Mouse (Mus musculus): ENCODE data around the gene Map2k6.

Map2k6 gene

GRCm38 (mm10) chr11:110403602-110404001 lies 4.7 kb downstream of the Map2k6 start:
- DNase-seq (ENCODE audit: low spot score in 2 of 2) = no peak

- no peak for DNase-seq (ENCODE audit: low spot score in 2 of 2)
These were observed 6.7 kb downstream of the Map2k6 start for GRCm38 (mm10) chr11:110405607-110406006.

GRCm38 (mm10) chr11:110409131-110409530 lies 10.2 kb downstream of the Map2k6 start:
- DNase-seq (ENCODE audit: low spot score in 2 of 2) = no peak

- no peak for DNase-seq (ENCODE audit: low spot score in 2 of 2)
These were observed 10.9 kb downstream of the Map2k6 start for GRCm38 (mm10) chr11:110409776-110410175.

- no peak for DNase-seq (ENCODE audit: low spot score in 2 of 2)
These were observed 12.7 kb downstream of the Map2k6 start for GRCm38 (mm10) chr11:110411596-110411995.

- no peak for DNase-seq (ENCODE audit: low spot score in 2 of 2)
These were observed 15.3 kb downstream of the Map2k6 start for GRCm38 (mm10) chr11:110414263-110414662.

- DNase-seq (ENCODE audit: low spot score in 2 of 2) = no peak
These were observed 17.8 kb downstream of the Map2k6 start for GRCm38 (mm10) chr11:110416691-110417090.

GRCm38 (mm10) chr11:110420463-110420862 lies 21.5 kb downstream of the Map2k6 start:
- DNase-seq (ENCODE audit: low spot score in 2 of 2) = no peak

- no peak for DNase-seq (ENCODE audit: low spot score in 2 of 2)
These were observed 27.7 kb downstream of the Map2k6 start for GRCm38 (mm10) chr11:110426572-110427145.

GRCm38 (mm10) chr11:110427159-110427561 lies 28.2 kb downstream of the Map2k6 start:
- no peak for DNase-seq (ENCODE audit: low spot score in 2 of 2)

- DNase-seq (ENCODE audit: low spot score in 2 of 2) = no peak
These were observed 30.1 kb downstream of the Map2k6 start for GRCm38 (mm10) chr11:110428999-110429398.

GRCm38 (mm10) chr11:110429837-110430418 lies 31.0 kb downstream of the Map2k6 start:
- DNase-seq (ENCODE audit: low spot score in 2 of 2) = no peak

- no peak for DNase-seq (ENCODE audit: low spot score in 2 of 2)
These were observed 37.1 kb downstream of the Map2k6 start for GRCm38 (mm10) chr11:110435839-110436556.

- no peak for DNase-seq (ENCODE audit: low spot score in 2 of 2)
These were observed 38.1 kb downstream of the Map2k6 start for GRCm38 (mm10) chr11:110436998-110437397.

GRCm38 (mm10) chr11:110438135-110438534 lies 39.2 kb downstream of the Map2k6 start:
- no peak for DNase-seq (ENCODE audit: low spot score in 2 of 2)

GRCm38 (mm10) chr11:110438700-110439296 lies 39.9 kb downstream of the Map2k6 start:
- no peak for DNase-seq (ENCODE audit: low spot score in 2 of 2)

GRCm38 (mm10) chr11:110439354-110439753 lies 40.4 kb downstream of the Map2k6 start:
- DNase-seq (ENCODE audit: low spot score in 2 of 2) = no peak

- DNase-seq (ENCODE audit: low spot score in 2 of 2) = no peak
These were observed 45.7 kb downstream of the Map2k6 start for GRCm38 (mm10) chr11:110444576-110444975.

- no peak for DNase-seq (ENCODE audit: low spot score in 2 of 2)
These were observed 49.3 kb downstream of the Map2k6 start for GRCm38 (mm10) chr11:110448131-110448725.

- DNase-seq (ENCODE audit: low spot score in 2 of 2) = peak in 1 of 2 experiments; percentile 38
These were observed 49.8 kb downstream of the Map2k6 start for GRCm38 (mm10) chr11:110448726-110449161.

- DNase-seq (ENCODE audit: low spot score in 2 of 2) = no peak
These were observed 50.3 kb downstream of the Map2k6 start for GRCm38 (mm10) chr11:110449183-110449582.

- no peak for DNase-seq (ENCODE audit: low spot score in 2 of 2)
These were observed 51.3 kb downstream of the Map2k6 start for GRCm38 (mm10) chr11:110450091-110450757.
